Mouse (Mus musculus): ENCODE results near the gene Pcolce2. TPM values are rescaled to one million over a fixed set of nuclear protein-coding genes. Genes with fewer than 3 reads are reported as not detected.

The Pcolce2 gene
- polyA plus RNA-seq, 1 experiment from 2014 or later = 6.2 TPM

DNA sequence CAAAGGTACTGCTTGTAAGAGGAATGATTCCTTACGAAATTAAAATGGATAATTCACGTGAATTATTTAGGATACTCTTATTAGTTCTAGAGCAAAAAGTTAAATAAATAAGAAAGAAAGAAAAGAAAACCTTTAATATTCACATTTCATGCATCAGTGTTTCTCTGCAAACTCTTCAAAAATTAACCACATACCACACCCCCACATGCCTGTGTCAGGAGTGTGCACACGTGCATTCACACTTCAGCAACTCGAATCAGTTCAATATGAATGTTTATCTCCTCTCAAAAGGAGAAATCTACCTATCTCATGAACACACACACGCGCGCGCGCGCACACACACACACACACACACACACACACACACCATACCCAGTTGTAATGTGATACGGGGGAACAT, 43.3 kb downstream of the Pcolce2 start:
- Histone ChIP-seq H3K4me3 (replicated peaks) (no peak overlapping the region), H3K27ac (replicated peaks) (no peak overlapping the region), H3K4me2 (no peak overlapping the region), H3K36me3 (replicated peaks) (no peaks in the 10 kb centered on the region), H3K27me3 (no peaks in the 10 kb centered on the region), H3K9ac (no peak overlapping the region), H3K4me1 (replicated peaks) (no peaks in the 10 kb centered on the region), H3K9me3 (replicated peaks) (0 out of 2 replicates have a peak, but pooled peaks cover 3% of the 10 kb centered on the region)
- WGBS (ENCODE audit: insufficient replicate concordance) = 73% methylated on average over 11 of the region's 11 CpGs
- ATAC-seq (ENCODE audit: insufficient read depth) = no peak

DNA sequence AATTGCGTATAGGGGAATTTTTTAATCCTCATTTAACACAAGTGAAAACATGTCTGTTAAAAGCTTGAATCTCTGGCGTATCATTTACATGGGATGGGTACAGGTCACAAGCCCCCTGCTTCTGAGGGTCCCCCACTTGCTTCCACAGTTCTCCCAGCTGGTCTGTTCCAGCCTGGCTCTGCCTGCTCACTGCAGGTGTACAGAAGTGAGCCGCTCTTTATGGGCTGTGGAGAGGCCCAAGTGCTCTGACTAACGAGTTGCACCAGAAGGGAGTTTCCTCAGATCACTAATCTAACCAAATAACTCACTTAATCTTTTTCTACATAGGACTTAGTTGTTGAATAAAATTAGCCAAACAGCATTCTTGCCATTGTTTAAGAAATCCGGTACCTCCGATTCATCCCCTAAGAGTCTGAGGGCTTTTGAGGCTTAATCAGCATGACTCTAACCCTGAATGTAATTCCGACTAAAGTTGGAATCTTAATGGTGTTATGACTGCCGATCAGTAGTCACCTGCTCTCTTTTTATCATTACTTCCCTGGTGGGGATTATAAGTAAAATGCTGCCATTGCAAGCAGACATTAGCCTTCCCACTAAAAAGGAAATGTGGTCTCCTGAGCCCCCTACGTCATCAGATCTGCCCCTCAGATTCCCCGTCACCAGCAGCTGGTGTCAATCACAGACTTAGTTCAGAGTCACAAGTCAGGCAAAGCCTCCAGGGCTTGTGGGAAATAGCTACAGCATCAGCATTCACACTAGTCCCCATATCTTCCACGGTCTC, 48.4 kb downstream of the Pcolce2 start:
- Histone ChIP-seq H3K4me3 (replicated peaks) (no peak overlapping the region), H3K27ac (replicated peaks) (no peak overlapping the region), H3K4me2 (no peak overlapping the region), H3K9me3 (replicated peaks) (no peaks in the 10 kb centered on the region), H3K36me3 (replicated peaks) (no peaks in the 10 kb centered on the region), H3K4me1 (replicated peaks) (no peaks in the 10 kb centered on the region), H3K9ac (no peak overlapping the region), H3K27me3 (no peaks in the 10 kb centered on the region)
- ATAC-seq (ENCODE audit: insufficient read depth) = no peak
- 63% methylated on average over 11 of the region's 11 CpGs for WGBS (ENCODE audit: insufficient replicate concordance)

DNA sequence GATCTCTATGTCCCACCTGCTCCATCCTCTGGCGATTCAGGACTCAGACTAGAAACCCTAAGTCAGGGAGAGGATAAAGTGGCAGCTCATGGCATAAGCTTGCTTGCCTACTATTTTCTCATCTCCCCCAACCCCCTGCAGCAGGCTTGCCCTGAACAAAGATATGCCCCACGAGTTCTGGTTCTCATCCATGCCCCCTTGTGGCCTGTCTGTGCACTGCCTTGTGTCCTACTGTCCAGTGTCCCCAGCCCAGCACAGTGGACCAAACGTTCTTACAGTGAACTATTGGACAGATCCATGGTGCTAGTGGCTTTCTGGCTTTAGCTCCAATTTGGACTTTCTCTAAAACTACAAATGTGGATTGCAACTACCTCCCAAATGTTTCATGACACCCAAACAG, 50.7 kb downstream of the Pcolce2 start:
- no peak overlapping the region for H3K4me3 ChIP-seq (replicated peaks)
- WGBS (ENCODE audit: insufficient replicate concordance) = 39% methylated on average over 3 of the region's 3 CpGs
- no peaks in the 10 kb centered on the region for H3K9me3 ChIP-seq (replicated peaks)
- no peaks in the 10 kb centered on the region for H3K36me3 ChIP-seq (replicated peaks)
- H3K9ac ChIP-seq = no peak overlapping the region
- ATAC-seq (ENCODE audit: insufficient read depth) = no peak
- no peaks in the 10 kb centered on the region for H3K27me3 ChIP-seq
- no peak overlapping the region for H3K4me2 ChIP-seq
- H3K4me1 ChIP-seq (replicated peaks) = no peaks in the 10 kb centered on the region
- H3K27ac ChIP-seq (replicated peaks) = no peak overlapping the region

DNA sequence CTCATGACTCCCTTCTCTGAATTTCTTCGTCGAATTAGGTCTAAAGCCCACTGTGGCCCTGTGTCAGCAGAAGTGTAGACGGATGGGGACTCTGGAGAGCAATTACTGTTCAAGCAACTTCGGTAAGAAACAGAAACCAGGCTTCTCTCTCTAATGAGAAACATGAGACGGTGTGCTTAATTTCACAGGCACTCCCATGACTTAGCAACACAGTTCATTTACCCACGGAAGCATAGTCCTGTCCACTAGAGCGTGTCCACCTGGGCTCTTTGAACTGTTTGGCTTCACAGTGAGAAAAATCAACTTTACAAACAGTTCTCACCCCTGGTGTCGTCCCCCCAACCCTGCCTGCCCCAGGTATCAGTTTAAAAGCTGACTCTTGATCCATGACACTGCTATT, 55.4 kb downstream of the Pcolce2 start:
- no peak overlapping the region for H3K4me3 ChIP-seq (replicated peaks)
- no peak overlapping the region for H3K4me2 ChIP-seq
- no peak overlapping the region for H3K27ac ChIP-seq (replicated peaks)
- H3K27me3 ChIP-seq = no peaks in the 10 kb centered on the region
- H3K9me3 ChIP-seq (replicated peaks) = no peaks in the 10 kb centered on the region
- no peak for ATAC-seq (ENCODE audit: insufficient read depth)
- H3K36me3 ChIP-seq (replicated peaks) = no peaks in the 10 kb centered on the region
- H3K9ac ChIP-seq = no peak overlapping the region
- 66% methylated on average over 8 of the region's 8 CpGs for WGBS (ENCODE audit: insufficient replicate concordance)
- no peaks in the 10 kb centered on the region for H3K4me1 ChIP-seq (replicated peaks)

DNA sequence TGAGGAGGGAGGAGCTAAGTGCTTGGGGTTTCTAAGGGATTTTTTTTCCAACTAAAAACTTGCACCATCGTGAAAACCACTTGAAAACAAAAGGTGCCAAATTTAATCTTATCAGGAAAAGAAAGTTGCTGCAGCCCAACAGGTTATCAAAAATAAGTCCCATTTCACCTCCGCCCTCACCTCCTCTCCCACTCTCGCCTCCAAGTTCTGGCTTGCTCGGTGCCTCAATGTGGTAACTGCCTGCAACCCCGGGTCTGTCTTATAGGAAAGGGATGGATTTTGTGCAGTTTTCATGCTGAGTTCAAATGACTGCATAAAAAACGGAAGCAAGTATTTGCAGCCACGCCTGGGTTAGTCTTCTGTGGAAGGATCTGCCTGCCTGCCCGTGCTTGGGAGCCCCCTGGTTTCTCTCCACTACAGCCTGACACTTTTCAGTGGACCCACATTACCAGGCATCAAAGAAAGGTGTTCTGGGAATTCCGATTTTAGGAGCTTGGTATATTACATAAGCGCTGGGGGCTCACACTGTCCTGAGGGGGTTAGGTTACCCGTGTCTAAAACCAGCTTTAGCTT, 56.2 kb downstream of the Pcolce2 start:
- H3K27me3 ChIP-seq = no peaks in the 10 kb centered on the region
- 57% methylated on average over 11 of the region's 11 CpGs for WGBS (ENCODE audit: insufficient replicate concordance)
- no peaks in the 10 kb centered on the region for H3K36me3 ChIP-seq (replicated peaks)
- H3K4me1 ChIP-seq (replicated peaks) = no peaks in the 10 kb centered on the region
- H3K4me3 ChIP-seq (replicated peaks) = no peak overlapping the region
- no peak overlapping the region for H3K27ac ChIP-seq (replicated peaks)
- no peak overlapping the region for H3K9ac ChIP-seq
- no peak overlapping the region for H3K4me2 ChIP-seq
- no peak for ATAC-seq (ENCODE audit: insufficient read depth)
- no peaks in the 10 kb centered on the region for H3K9me3 ChIP-seq (replicated peaks)

DNA sequence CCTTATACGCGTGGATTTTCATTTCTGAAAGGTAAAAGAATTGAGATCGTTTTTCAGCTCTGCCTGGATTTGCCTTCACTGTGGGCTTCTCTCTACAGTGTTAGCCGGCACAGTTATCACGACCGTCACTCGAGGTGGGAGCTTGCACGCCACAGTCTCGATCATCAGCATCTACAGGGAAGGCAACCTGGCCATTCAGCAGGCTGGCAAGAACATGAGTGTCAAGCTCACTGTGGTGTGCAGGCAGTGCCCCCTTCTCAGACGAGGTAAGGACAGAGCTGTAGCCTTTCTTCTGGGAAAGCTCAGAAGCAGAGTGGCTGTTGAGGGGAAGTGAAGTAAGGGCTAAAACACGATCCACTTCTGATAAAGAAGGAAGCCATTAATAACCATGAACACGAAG, 57.1 kb downstream of the Pcolce2 start:
- Histone ChIP-seq H3K4me3 (replicated peaks) (no peak overlapping the region), H3K9me3 (replicated peaks) (no peaks in the 10 kb centered on the region), H3K4me1 (replicated peaks) (no peaks in the 10 kb centered on the region), H3K36me3 (replicated peaks) (no peaks in the 10 kb centered on the region), H3K9ac (no peak overlapping the region), H3K27ac (replicated peaks) (no peak overlapping the region), H3K27me3 (no peaks in the 10 kb centered on the region), H3K4me2 (no peak overlapping the region)
- 52% methylated on average over 12 of the region's 12 CpGs for WGBS (ENCODE audit: insufficient replicate concordance)
- no peak for ATAC-seq (ENCODE audit: insufficient read depth)

DNA sequence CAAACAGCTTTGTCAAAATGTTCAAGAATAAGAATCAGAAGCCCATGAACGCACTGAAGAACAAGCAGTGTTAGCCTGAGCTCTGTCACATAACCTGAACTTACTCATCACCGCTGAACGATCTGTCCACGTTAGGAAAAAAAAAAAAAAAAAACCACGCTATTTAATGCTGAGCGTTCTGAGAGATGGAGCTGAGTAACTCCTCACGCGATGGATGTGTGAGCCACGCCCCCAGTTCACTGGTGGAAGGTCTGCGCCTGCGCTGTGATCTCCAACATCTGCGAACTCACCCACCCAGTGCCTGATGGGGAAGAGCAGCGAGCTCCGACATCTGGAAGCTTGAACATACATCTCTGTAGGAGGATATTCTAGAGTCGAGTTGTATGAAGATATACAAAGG, 57.6 kb downstream of the Pcolce2 start:
- WGBS (ENCODE audit: insufficient replicate concordance) = 68% methylated on average over 15 of the region's 15 CpGs
- Histone ChIP-seq H3K36me3 (replicated peaks) (no peaks in the 10 kb centered on the region), H3K4me3 (replicated peaks) (no peak overlapping the region), H3K9me3 (replicated peaks) (no peaks in the 10 kb centered on the region), H3K4me1 (replicated peaks) (no peaks in the 10 kb centered on the region), H3K27me3 (no peaks in the 10 kb centered on the region), H3K27ac (replicated peaks) (no peak overlapping the region), H3K4me2 (no peak overlapping the region), H3K9ac (no peak overlapping the region)
- ATAC-seq (ENCODE audit: insufficient read depth) = no peak

DNA sequence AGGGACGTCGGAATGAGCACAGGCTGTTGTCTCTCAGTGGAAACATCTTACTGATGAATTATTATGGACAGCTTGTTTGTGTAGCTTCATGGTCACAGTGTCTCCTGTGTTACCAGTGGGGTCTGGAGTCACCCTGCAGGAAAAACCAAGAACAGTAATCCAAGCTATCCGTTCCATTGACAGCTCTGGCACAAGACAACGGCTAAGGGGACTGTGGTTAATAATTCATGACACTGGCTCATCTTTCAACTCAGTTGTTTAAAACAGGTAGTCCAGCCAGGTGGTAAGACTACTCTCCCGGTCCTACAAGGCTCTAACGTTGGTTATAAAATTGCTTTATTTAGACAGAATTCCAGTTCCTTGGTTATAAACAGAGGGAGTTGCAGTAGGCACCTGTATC, 59.2 kb downstream of the Pcolce2 start:
- H3K9me3 ChIP-seq (replicated peaks) = no peaks in the 10 kb centered on the region
- no peak overlapping the region for H3K9ac ChIP-seq
- H3K27ac ChIP-seq (replicated peaks) = no peak overlapping the region
- H3K4me1 ChIP-seq (replicated peaks) = no peaks in the 10 kb centered on the region
- WGBS (ENCODE audit: insufficient replicate concordance) = 65% methylated on average over 6 of the region's 6 CpGs
- no peaks in the 10 kb centered on the region for H3K27me3 ChIP-seq
- H3K4me2 ChIP-seq = no peak overlapping the region
- no peaks in the 10 kb centered on the region for H3K36me3 ChIP-seq (replicated peaks)
- no peak for ATAC-seq (ENCODE audit: insufficient read depth)
- no peak overlapping the region for H3K4me3 ChIP-seq (replicated peaks)

DNA sequence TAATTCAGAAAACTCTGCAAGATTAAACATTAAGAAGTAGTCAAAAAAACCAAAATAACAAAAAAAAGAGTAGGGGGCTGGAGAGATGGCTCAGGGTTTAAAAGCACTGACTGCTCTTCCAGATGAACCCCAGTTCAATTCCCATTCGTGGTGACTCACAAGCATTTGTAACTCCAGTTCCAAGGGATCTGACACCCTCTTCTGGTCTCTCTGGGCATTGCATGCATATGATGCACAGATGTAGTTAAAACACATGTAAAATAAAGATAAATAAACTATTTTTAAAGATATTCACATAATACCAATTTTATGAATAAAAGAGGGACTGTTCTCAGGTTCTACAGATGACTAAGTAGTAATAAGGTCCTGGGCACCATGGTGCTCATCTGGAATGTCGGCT, 60.4 kb downstream of the Pcolce2 start:
- 40% methylated on average over 2 of the region's 2 CpGs for WGBS (ENCODE audit: insufficient replicate concordance)
- Histone ChIP-seq H3K9ac (no peak overlapping the region), H3K27me3 (no peaks in the 10 kb centered on the region), H3K27ac (replicated peaks) (no peak overlapping the region), H3K9me3 (replicated peaks) (no peaks in the 10 kb centered on the region), H3K4me2 (no peak overlapping the region), H3K4me3 (replicated peaks) (no peak overlapping the region), H3K4me1 (replicated peaks) (no peaks in the 10 kb centered on the region), H3K36me3 (replicated peaks) (no peaks in the 10 kb centered on the region)
- no peak for ATAC-seq (ENCODE audit: insufficient read depth)

DNA sequence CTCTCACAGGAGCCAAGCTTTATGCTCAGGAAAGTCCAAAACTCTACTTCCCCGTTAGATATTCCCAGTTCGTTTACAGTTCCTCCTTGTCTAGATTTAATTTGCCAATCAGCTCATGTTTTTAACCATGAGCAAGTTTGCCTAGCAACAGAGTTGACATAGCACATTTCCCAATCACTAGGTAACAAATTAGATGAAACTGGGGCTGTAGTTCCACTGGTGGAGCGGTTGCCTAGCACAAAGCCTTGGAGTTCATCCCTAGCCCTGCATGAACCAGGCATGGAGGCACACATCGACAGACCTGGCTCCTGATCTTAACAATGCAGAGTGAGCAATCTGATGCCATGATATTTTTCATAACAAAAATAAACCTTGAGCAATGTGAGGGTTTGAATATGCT, 61.9 kb downstream of the Pcolce2 start:
- ATAC-seq (ENCODE audit: insufficient read depth) = no peak
- Histone ChIP-seq H3K36me3 (replicated peaks) (no peaks in the 10 kb centered on the region), H3K4me1 (replicated peaks) (no peaks in the 10 kb centered on the region), H3K4me3 (replicated peaks) (no peak overlapping the region), H3K4me2 (no peak overlapping the region), H3K27me3 (no peaks in the 10 kb centered on the region), H3K27ac (replicated peaks) (no peak overlapping the region), H3K9ac (no peak overlapping the region), H3K9me3 (replicated peaks) (no peaks in the 10 kb centered on the region)
- 59% methylated on average over 4 of the region's 4 CpGs for WGBS (ENCODE audit: insufficient replicate concordance)

DNA sequence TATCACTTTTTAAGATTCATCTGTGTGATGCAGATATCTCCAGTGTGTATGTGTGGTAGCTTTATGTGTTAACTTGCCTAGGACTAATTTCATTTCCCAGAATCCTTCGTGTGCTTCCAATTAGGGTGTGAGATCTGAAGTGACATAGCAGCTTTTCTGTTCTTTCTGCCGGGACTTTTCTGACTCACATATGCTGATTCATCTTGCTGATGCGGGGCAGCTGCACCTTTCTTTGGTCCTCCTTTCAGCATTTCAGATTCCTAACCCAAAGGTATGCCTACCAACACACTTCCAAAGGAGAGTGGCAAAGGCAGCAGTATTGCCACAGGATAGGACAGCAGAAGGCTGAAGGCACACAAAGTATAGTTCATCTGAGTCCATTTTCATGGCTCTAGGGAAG, 66.7 kb downstream of the Pcolce2 start:
- H3K9ac ChIP-seq = no peak overlapping the region
- no peaks in the 10 kb centered on the region for H3K27me3 ChIP-seq
- no peaks in the 10 kb centered on the region for H3K4me1 ChIP-seq (replicated peaks)
- H3K9me3 ChIP-seq (replicated peaks) = no peaks in the 10 kb centered on the region
- no peaks in the 10 kb centered on the region for H3K36me3 ChIP-seq (replicated peaks)
- no peak for ATAC-seq (ENCODE audit: insufficient read depth)
- 37% methylated on average over 3 of the region's 3 CpGs for WGBS (ENCODE audit: insufficient replicate concordance)
- no peak overlapping the region for H3K4me2 ChIP-seq
- no peak overlapping the region for H3K4me3 ChIP-seq (replicated peaks)
- no peak overlapping the region for H3K27ac ChIP-seq (replicated peaks)

DNA sequence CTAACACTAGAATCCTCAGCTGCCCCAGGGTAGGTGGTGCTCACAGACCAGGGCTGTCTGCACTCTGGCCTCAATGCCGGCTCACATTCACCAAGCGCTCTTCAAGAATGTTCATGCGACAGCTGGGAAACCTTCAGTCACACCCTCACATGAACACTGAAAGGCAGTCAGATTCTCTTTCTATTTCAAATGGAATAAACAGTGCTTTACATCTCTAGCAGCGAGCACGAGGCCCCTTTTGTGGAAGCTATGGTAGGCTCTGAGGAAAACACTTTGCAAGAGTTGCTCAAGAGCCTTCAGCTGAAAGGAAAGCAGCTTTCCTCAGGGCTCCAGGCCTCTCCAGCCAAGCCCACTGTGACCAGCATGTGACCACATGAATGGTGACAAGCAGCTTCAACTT, 68.0 kb downstream of the Pcolce2 start:
- no peak overlapping the region for H3K27ac ChIP-seq (replicated peaks)
- no peak overlapping the region for H3K9ac ChIP-seq
- H3K4me3 ChIP-seq (replicated peaks) = no peak overlapping the region
- H3K27me3 ChIP-seq = no peaks in the 10 kb centered on the region
- 77% methylated on average over 5 of the region's 5 CpGs for WGBS (ENCODE audit: insufficient replicate concordance)
- H3K36me3 ChIP-seq (replicated peaks) = no peaks in the 10 kb centered on the region
- ATAC-seq (ENCODE audit: insufficient read depth) = no peak
- H3K9me3 ChIP-seq (replicated peaks) = no peaks in the 10 kb centered on the region
- no peaks in the 10 kb centered on the region for H3K4me1 ChIP-seq (replicated peaks)
- H3K4me2 ChIP-seq = no peak overlapping the region
